Mouse (Mus musculus): ENCODE measurements around the gene Sox5. TPM values are rescaled to one million over a fixed set of nuclear protein-coding genes. Genes with fewer than 3 reads are reported as not detected.

The Sox5 gene
- polyA plus RNA-seq, 1 experiment, result 2.8 TPM

DNA sequence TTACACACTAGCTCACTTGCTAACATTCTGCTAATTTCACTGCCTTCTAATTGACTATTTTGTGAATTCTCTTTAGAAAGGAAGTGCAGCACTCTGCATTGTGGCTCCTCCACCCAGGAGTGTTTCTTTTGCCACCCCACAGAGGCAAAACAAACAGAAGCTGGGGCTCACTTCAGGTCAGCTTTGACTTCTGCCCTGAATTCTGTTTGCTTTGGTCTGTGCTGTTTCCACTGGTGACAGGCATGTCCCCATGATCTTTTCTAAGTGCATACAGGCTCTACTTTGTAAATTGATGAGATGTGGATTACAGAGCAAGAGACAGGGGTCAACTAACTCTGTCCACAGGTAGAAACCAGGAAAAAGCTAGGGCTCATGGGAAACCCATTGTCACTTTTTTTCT is 764.8 kb downstream of the Sox5 start:
- no peaks in the 10 kb centered on the region for H3K4me1 ChIP-seq (ENCODE audit: control insufficient read depth, insufficient read depth, low read length)

DNA sequence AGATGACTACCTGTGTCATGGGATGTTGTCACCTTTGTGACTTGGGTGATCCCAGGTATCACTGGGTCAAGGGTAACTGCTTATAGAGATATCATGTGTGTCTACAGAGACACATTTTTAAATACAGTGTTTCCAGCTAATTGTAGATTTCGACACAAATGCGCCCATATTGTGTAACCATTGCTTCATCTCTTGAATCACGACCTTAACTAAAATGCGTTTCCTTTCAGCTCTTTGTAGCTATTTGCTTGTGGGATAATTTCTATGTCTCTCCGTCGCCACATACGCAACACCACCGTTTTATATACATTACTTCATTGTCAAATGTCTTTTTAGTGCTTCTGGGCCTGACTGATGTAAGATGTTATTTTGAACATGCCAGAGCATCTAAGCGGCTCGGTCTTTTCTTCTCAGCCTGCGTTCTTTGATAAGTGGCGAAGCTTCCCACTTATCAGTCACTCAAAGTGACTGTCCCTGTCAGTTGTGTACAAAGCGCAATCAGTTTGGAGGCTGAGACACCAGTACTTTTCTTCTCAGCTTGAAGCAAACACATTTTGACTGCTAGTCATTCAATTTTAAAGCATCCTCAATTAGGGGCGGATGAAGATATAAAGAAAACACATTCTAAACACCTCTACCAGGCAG is 769.8 kb downstream of the Sox5 start:
- TF ChIP-seq POLR2A (IDR thresholded peaks at IDR 0.05; ENCODE audit: low read depth, low read length), result no peak
- TF ChIP-seq CTCF (IDR thresholded peaks at IDR 0.05; ENCODE audit: borderline replicate concordance, insufficient read depth, low read length), result no peak
- H3K27ac ChIP-seq (ENCODE audit: insufficient read depth, low read length), result no peak overlapping the region

More for the DNA sequence above, 764.8 kb downstream of the Sox5 start:
- Histone ChIP-seq H3K27ac (ENCODE audit: insufficient read depth, low read length) (no peak overlapping the region), H3K4me3 (ENCODE audit: insufficient read depth, low read length) (no peak overlapping the region)
- no peak for TF ChIP-seq CTCF (IDR thresholded peaks at IDR 0.05; ENCODE audit: borderline replicate concordance, insufficient read depth, low read length)
- no peak for TF ChIP-seq POLR2A (IDR thresholded peaks at IDR 0.05; ENCODE audit: low read depth, low read length)

DNA sequence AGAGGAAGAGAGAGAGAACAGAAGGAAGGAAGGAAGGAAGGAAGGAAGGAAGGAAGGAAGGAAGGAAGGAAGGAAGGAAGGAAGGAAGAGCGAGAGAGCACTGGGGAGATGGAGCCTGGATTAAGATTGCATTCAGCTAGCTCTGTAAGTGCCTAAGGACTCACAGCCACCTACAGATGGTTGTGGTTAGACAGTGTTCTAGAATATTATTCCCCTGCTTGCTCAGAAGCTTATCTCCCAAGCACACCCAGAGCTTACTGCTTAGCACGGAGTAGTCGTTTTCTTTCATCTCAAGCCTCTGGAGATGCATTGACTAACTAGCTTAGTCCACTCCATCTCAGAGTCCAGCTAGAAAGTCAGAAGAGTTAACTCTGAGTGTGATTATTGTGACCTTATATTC is 770.8 kb downstream of the Sox5 start:
- TF ChIP-seq CTCF (IDR thresholded peaks at IDR 0.05; ENCODE audit: borderline replicate concordance, insufficient read depth, low read length), result no peak
- no peak for TF ChIP-seq POLR2A (IDR thresholded peaks at IDR 0.05; ENCODE audit: low read depth, low read length)
- no peaks in the 10 kb centered on the region for H3K4me1 ChIP-seq (ENCODE audit: control insufficient read depth, insufficient read depth, low read length)
- no peak overlapping the region for H3K4me3 ChIP-seq (ENCODE audit: insufficient read depth, low read length)
- no peak overlapping the region for H3K27ac ChIP-seq (ENCODE audit: insufficient read depth, low read length)

More for the DNA sequence above, 769.8 kb downstream of the Sox5 start:
- Histone ChIP-seq H3K4me3 (ENCODE audit: insufficient read depth, low read length) (no peak overlapping the region), H3K4me1 (ENCODE audit: control insufficient read depth, insufficient read depth, low read length) (no peaks in the 10 kb centered on the region)

GRCm38 (mm10) chr6:144010285-144010684 is 771.5 kb downstream of the Sox5 start:
- Histone ChIP-seq H3K4me1 (ENCODE audit: control insufficient read depth, insufficient read depth, low read length) (no peaks in the 10 kb centered on the region), H3K4me3 (ENCODE audit: insufficient read depth, low read length) (no peak overlapping the region), H3K27ac (ENCODE audit: insufficient read depth, low read length) (no peak overlapping the region)
- TF ChIP-seq POLR2A (IDR thresholded peaks at IDR 0.05; ENCODE audit: low read depth, low read length), result no peak
- no peak for TF ChIP-seq CTCF (IDR thresholded peaks at IDR 0.05; ENCODE audit: borderline replicate concordance, insufficient read depth, low read length)

GRCm38 (mm10) chr6:144005132-144005531 is 776.6 kb downstream of the Sox5 start:
- H3K4me3 ChIP-seq (ENCODE audit: insufficient read depth, low read length), result no peak overlapping the region
- no peak for TF ChIP-seq POLR2A (IDR thresholded peaks at IDR 0.05; ENCODE audit: low read depth, low read length)
- TF ChIP-seq CTCF (IDR thresholded peaks at IDR 0.05; ENCODE audit: borderline replicate concordance, insufficient read depth, low read length), result no peak
- no peaks in the 10 kb centered on the region for H3K4me1 ChIP-seq (ENCODE audit: control insufficient read depth, insufficient read depth, low read length)
- no peak overlapping the region for H3K27ac ChIP-seq (ENCODE audit: insufficient read depth, low read length)

DNA sequence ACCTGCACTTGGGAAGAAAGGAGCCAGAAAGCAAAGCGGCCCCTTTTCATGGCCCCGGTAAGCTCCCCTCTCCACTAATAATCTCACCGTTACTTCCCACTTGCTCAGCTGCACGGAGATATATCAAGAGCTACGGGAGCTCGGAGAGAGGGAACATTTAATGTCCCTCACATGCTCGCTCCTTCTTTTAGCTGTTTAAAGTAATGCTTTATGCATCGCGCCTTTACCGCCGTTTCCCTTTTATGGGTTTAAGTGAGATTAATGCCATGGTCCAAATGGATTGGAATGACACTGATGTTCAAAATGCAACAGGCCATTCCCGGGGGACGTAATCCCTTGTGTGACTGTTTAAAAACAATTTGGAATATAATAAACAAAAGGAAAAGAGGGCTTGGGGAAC is 783.6 kb downstream of the Sox5 start:
- H3K27ac ChIP-seq (ENCODE audit: insufficient read depth, low read length), result no peak overlapping the region
- no peak overlapping the region for H3K4me3 ChIP-seq (ENCODE audit: insufficient read depth, low read length)
- TF ChIP-seq CTCF (IDR thresholded peaks at IDR 0.05; ENCODE audit: borderline replicate concordance, insufficient read depth, low read length), result no peak
- TF ChIP-seq POLR2A (IDR thresholded peaks at IDR 0.05; ENCODE audit: low read depth, low read length), result no peak
- H3K4me1 ChIP-seq (ENCODE audit: control insufficient read depth, insufficient read depth, low read length), result no peaks in the 10 kb centered on the region

GRCm38 (mm10) chr6:143997616-143998015 is 784.2 kb downstream of the Sox5 start:
- no peaks in the 10 kb centered on the region for H3K4me1 ChIP-seq (ENCODE audit: control insufficient read depth, insufficient read depth, low read length)
- no peak for TF ChIP-seq POLR2A (IDR thresholded peaks at IDR 0.05; ENCODE audit: low read depth, low read length)
- TF ChIP-seq CTCF (IDR thresholded peaks at IDR 0.05; ENCODE audit: borderline replicate concordance, insufficient read depth, low read length), result no peak
- no peak overlapping the region for H3K27ac ChIP-seq (ENCODE audit: insufficient read depth, low read length)
- H3K4me3 ChIP-seq (ENCODE audit: insufficient read depth, low read length), result no peak overlapping the region

DNA sequence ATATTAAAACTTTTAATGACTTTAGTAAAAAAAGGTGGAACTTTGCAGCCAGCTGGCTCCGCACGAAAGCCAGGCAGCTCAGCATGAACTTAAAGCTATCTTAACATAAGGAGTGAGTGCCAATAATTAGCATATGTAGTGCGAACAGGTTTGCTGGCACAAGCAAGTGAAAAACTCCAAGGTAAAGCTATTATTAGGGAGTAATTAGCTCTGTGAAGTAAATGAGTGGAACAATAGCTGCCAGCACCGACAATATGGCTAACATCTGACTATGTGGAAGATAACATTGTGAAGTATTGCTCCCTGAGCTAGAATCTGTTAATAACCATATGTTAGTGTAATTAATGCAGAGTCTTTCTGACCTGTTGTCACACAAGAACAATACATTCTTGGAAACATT is 786.7 kb downstream of the Sox5 start:
- no peaks in the 10 kb centered on the region for H3K4me1 ChIP-seq (ENCODE audit: control insufficient read depth, insufficient read depth, low read length)
- H3K27ac ChIP-seq (ENCODE audit: insufficient read depth, low read length), result no peak overlapping the region
- no peak overlapping the region for H3K4me3 ChIP-seq (ENCODE audit: insufficient read depth, low read length)
- TF ChIP-seq CTCF (IDR thresholded peaks at IDR 0.05; ENCODE audit: borderline replicate concordance, insufficient read depth, low read length), result no peak
- TF ChIP-seq POLR2A (IDR thresholded peaks at IDR 0.05; ENCODE audit: low read depth, low read length), result no peak

DNA sequence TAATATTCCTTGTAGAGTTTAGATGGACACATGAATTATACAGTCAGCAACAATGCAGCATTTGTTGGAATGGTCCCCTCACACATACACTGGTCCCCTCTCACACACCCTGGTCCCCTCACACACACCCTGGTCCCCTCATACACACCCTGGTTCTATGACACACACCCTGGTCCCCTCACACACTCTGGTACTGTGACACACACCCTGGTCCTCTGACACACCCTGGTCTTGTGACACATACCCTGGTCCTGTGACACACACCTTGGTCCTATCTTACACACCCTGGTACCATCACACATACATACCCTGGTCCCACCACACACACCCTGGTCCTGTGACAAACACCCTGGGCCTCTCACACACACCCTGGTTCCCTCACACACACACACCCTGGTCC is 794.2 kb downstream of the Sox5 start:
- no peak overlapping the region for H3K4me3 ChIP-seq (ENCODE audit: insufficient read depth, low read length)

DNA sequence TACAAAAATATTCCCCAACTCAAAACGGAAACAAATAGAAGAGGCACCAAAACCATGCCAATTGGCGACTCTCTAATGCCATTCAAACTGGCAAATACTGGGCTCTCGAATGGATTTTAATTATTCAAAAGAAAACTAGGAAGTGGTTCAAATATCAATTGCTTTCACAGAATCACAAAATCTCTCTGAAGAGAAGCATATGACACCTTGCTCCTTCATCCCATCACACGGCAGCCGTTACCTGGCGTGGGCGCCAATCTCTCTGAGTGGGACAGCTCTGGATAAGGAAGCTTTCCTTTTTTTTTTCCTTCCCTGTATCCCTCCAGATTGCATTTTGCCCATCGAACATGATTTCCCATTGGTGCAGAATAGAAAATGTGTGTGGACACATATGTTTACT is 801.6 kb downstream of the Sox5 start:
- Histone ChIP-seq H3K27ac (ENCODE audit: insufficient read depth, low read length) (no peak overlapping the region), H3K4me3 (ENCODE audit: insufficient read depth, low read length) (no peak overlapping the region), H3K4me1 (ENCODE audit: control insufficient read depth, insufficient read depth, low read length) (no peaks in the 10 kb centered on the region)
- TF ChIP-seq POLR2A (IDR thresholded peaks at IDR 0.05; ENCODE audit: low read depth, low read length) (no peak), CTCF (IDR thresholded peaks at IDR 0.05; ENCODE audit: borderline replicate concordance, insufficient read depth, low read length) (no peak)

More for the DNA sequence above, 794.2 kb downstream of the Sox5 start:
- TF ChIP-seq POLR2A (IDR thresholded peaks at IDR 0.05; ENCODE audit: low read depth, low read length), result no peak
- Histone ChIP-seq H3K4me1 (ENCODE audit: control insufficient read depth, insufficient read depth, low read length) (no peaks in the 10 kb centered on the region), H3K27ac (ENCODE audit: insufficient read depth, low read length) (no peak overlapping the region)

Data from embryonic fibroblast, embryonic 13.5 days (primary cell).